Comparison of ENCODE assay signal across 1 mouse cellular context in the genomic region with DNA sequence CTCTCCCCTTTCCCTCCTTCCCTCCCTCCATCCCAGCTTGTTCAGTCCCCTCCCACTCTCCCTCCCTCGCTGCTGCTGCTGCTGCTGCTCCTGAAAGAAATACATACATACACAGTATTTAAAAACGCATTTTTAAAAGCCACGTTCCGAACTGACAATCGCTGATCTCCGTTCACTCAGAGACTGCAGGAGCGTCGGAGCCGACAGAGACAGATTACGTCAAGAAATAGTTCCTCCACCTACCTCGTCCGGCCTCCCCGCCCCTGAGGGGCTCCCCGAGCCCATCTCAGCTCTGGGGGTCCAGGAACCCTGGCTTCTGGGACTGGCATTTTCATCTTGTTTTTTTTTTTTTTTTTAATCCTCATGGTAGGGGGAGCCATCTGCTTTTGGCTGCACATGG.
TF ChIP-seq lines count a peak whose summit lies in the region.

No protein-coding gene starts in this region.

TF ChIP-seq in MEL, 35 proteins besides CTCF, POLR2A, EP300 and RAD21 (continued from another document):
- no peak for TF ChIP-seq E2F4 (IDR thresholded peaks at IDR 0.05; ENCODE audit: borderline replicate concordance, low read depth, low read length)
- TF ChIP-seq RCOR1 (IDR thresholded peaks at IDR 0.05; ENCODE audit: low read depth, low read length) = no peak
- no peak for TF ChIP-seq TAL1 (IDR thresholded peaks at IDR 0.05; ENCODE audit: low read length)
- TF ChIP-seq HCFC1 (IDR thresholded peaks at IDR 0.05; ENCODE audit: low read depth, low read length) = no peak
- no peak for TF ChIP-seq CHD1 (IDR thresholded peaks at IDR 0.05; ENCODE audit: low read depth, low read length)
- no peak for TF ChIP-seq MYB (IDR thresholded peaks at IDR 0.05; ENCODE audit: low read depth, low read length)
- TF ChIP-seq GABPA (IDR thresholded peaks at IDR 0.05; ENCODE audit: low read depth, low read length) = no peak
- TF ChIP-seq CHD2 (IDR thresholded peaks at IDR 0.05; ENCODE audit: low read length) = no peak
- TF ChIP-seq MAZ (IDR thresholded peaks at IDR 0.05; ENCODE audit: low read depth, low read length) = no peak
- no peak; the same call in 1 of the 2 replicates for TF ChIP-seq NELFE (IDR thresholded peaks at IDR 0.05; ENCODE audit: low read depth, low read length)
- no peak for TF ChIP-seq USF1 (IDR thresholded peaks at IDR 0.05; ENCODE audit: low read depth, low read length)
- TF ChIP-seq MYC (IDR thresholded peaks at IDR 0.05; ENCODE audit: low read depth, low read length) = no peak
- no peak for TF ChIP-seq USF2 (IDR thresholded peaks at IDR 0.05; ENCODE audit: borderline replicate concordance in 1 of 2, insufficient read depth in 1 of 2, low read depth in 1 of 2, low read length in 2 of 2)
- no peak for TF ChIP-seq UBTF (IDR thresholded peaks at IDR 0.05; ENCODE audit: borderline replicate concordance, insufficient read depth, low read depth, low read length)
- TF ChIP-seq TBP (IDR thresholded peaks at IDR 0.05; ENCODE audit: low read depth, low read length) = no peak
- no peak for TF ChIP-seq ZKSCAN1 (IDR thresholded peaks at IDR 0.05; ENCODE audit: low read depth, low read length)
- no peak for TF ChIP-seq MEF2A (IDR thresholded peaks at IDR 0.05; ENCODE audit: extremely low read depth, insufficient replicate concordance, low read depth, low read length, poor library complexity, severe bottlenecking)
